7 mouse cellular contexts compared by ENCODE assay signal in the genomic region with DNA sequence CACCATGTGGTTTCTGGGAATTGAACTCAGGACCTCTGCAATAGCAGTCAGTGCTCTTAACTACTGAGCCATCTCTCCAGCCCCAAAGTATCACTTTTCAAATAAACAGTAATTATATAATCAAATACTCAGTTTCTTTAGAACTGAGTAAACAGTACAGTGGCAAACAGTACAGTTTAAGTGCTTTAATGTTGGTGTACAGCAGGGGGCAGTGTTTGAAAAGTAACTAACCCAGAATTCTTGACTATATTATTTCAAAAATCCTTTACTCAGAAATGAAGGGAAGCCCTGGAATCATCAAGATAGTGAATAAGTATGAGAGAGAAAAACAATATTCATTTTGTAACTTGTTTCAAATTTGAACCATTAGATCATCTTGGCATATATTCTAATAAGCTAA. TPM values are rescaled to one million over a fixed set of nuclear protein-coding genes. Genes with fewer than 3 reads are reported as not detected.
DNase-seq lines count a peak whose midpoint lies in the region; ATAC-seq lines count a peak whose summit lies in the region.

No protein-coding gene starts in this region.

- H3K27me3 ChIP-seq in kidney, embryonic 15.5 days, result no peaks in the 10 kb centered on the region

- H3K36me3 ChIP-seq in kidney, embryonic 15.5 days, result no peaks in the 10 kb centered on the region

- H3K9me3 ChIP-seq in kidney, embryonic 15.5 days (replicated peaks), result no peaks in the 10 kb centered on the region

- DNase-seq in kidney, adult 8-10 months, result peak; percentile 7 to 11
- peak; percentile 80 for DNase-seq in 3T3-L1 (ENCODE audit: low read depth, low spot score)
- peak; percentile 66 for DNase-seq in 416B (ENCODE audit: low read depth)
- peak; percentile 46 for DNase-seq in cerebellum, adult 9-10 months
- peak; percentile 37 to 61 for DNase-seq in left cerebral cortex, postnatal 25 days (ENCODE audit: low spot score in 2 of 2)
- DNase-seq in thymus, postnatal 14 days, result peak; percentile 38

- no peak overlapping the region for H3K27ac ChIP-seq in kidney, embryonic 15.5 days

- intact Hi-C loops in left cerebral cortex, postnatal 25 days (cut with DNase I), result loop anchor here (5.0 kb wide), 1 partner anchor 1221 kb away; no protein-coding TSS in a partner anchor

- H3K9ac ChIP-seq in kidney, embryonic 15.5 days, result no peak overlapping the region

- no peak overlapping the region for H3K4me3 ChIP-seq in kidney, embryonic 15.5 days (replicated peaks)

- H3K4me2 ChIP-seq in kidney, embryonic 15.5 days, result no peak overlapping the region

- no peaks in the 10 kb centered on the region for H3K4me1 ChIP-seq in kidney, embryonic 15.5 days

- no peak for ATAC-seq in kidney, embryonic 15.5 days (replicated peaks; ENCODE audit: low FRiP score)

RNA-seq across cellular contexts. Expression of a gene that starts 9.8 kb away (rescaled TPM):
- 0.73 and 1.2 TPM in 2 replicates for polyA plus RNA-seq in kidney, embryonic 15.5 days (2015; fragmentation: Nextera tagmentation; extraction: Ambion mirVana)
- 1 to 10 TPM; 1.6 to 1.7 TPM for total RNA-seq in left cerebral cortex, postnatal 25 days (2021)

RNA-seq across cellular contexts. Expression of a gene that starts 35.0 kb away (rescaled TPM):
- polyA plus RNA-seq in kidney, embryonic 15.5 days (2015; fragmentation: Nextera tagmentation; extraction: Ambion mirVana), result 52.3 TPM in 2 replicates
- total RNA-seq in left cerebral cortex, postnatal 25 days (2021), result under 1 TPM; 0.34 to 0.57 TPM

RNA-seq across cellular contexts. Expression of a gene that starts 54.1 kb away (rescaled TPM):
- polyA plus RNA-seq in kidney, embryonic 15.5 days (2015; fragmentation: Nextera tagmentation; extraction: Ambion mirVana), result 83.3 and 84.2 TPM in 2 replicates
- 10 to 100 TPM; 23.5 to 28.8 TPM for total RNA-seq in left cerebral cortex, postnatal 25 days (2021)

Comparison
In these comparisons a context has a peak if more than half of its experiments do, and no peak if none do; other contexts are left out.
1. DNase-seq: peak in every context shown above with its lines; median percentile 80 in 3T3-L1; 66 in 416B; 49 in left cerebral cortex, postnatal 25 days; 46 in cerebellum, adult 9-10 months; 38 in thymus, postnatal 14 days; 9 in kidney, adult 8-10 months.